Mouse (Mus musculus) heart, adult 2 months (tissue): ENCODE results near the gene 3110009E18Rik.

Source experiments
- CTCF ChIP-seq: fragments of 200-600 bp; IDR thresholded peaks from 2 replicates; pipeline ENCODE4 v1.8.1; 2022; ENCODE audit warnings: antibody characterized with exemption, mild to moderate bottlenecking, moderate library complexity
- POLR2A ChIP-seq: fragments of 200-500 bp; IDR thresholded peaks from 2 replicates; pipeline ENCODE4 v1.6.1; 2011; ENCODE audit warnings: mild to moderate bottlenecking, low read depth, low read length, control low read depth; ENCODE audit not compliant: insufficient read depth

- TF ChIP-seq CTCF: peak; percentile 70
- no peak for TF ChIP-seq POLR2A
These were observed 26.0 kb downstream of the 3110009E18Rik start for GRCm38 (mm10) chr1:120146994-120147393.
